Mouse (Mus musculus) right cerebral cortex, postnatal 14 days (tissue): ENCODE data around the gene Rbm28.
"Not testable (repeated sequence)": the region's sequence is repeated elsewhere in the genome, so short reads cannot be mapped to it uniquely, and the experiment has no call there.

ENCODE experiments used
- DNase-seq: peaks from one replicate; pipeline ENCODE4 v3.0.0; 2022

The Rbm28 gene

DNA sequence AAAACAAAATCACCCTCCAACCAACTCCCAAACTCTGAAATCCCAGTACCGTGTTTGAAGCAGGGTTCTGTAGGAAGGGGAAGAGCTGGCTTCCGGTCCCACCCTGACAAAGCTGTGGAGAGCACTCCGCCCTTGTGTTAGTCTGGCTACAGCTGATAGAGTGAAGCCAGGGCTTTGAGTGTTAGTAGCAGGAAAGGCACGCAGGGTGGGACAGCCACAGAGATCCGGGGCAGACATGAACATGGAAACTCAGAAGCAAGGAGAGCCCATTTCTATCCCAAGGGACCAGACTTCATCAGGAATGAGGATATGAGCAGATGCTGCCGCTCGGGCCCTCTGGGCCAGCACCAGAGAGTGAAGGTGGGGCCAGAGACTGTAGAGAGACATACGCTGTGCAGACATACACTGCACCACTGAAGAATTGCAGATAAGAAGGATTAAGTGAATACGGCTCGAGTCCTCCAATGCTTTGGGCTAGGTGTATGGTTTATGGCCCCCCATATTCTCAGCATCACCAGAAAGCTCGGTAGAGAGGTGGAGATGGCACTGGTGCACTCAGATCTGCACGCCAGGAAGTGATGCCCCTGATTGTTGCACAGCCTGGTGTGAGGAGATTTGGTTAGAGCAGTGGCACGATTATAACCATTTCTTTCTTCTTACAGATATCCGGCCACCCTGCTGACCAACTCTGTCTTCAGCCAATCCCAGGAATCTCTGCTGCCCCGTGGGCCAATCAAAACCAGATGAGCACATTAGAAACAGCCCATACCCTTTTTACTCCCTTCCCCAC lies 29.4 kb upstream of the Rbm28 start:
- no peak for DNase-seq

DNA sequence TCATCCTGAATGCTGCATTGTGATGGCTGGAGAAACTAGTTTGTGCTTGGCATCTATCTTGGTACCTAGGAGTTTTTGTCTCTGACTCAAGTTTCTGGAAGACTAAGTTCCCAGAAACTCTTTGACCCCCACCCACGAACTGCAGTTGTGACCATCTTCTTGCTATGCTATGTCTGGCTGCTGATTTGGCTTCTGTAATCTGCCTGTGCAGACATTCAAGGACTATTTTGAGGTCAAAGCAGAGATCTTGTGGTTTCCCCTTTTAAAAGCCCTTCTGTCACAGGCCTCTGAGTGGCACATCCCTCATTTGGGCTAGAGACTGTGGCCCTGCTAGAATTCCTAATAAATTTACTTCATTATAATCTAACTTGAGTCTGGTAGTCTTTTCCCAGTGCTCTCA lies 23.1 kb upstream of the Rbm28 start:
- DNase-seq = no peak

DNA sequence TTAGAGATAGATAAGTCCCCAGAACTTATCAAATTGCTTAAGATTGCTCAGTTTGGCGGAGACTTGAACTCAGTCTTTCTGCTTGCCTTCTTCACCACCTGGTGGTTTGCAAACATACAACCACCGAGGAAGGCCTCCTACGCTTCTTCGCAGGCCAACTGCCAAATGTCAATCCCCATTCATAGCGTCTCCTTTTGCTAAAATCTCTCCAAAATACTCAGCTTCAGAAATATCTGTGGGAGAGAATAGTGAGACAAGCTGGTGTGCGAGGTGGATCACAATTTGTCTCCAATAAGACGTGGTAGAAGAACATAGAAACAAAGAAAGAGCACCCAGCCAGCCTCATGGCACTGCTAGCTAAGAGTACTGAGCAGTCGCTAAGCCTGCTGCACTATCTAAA lies 15.0 kb upstream of the Rbm28 start:
- DNase-seq = no peak

DNA sequence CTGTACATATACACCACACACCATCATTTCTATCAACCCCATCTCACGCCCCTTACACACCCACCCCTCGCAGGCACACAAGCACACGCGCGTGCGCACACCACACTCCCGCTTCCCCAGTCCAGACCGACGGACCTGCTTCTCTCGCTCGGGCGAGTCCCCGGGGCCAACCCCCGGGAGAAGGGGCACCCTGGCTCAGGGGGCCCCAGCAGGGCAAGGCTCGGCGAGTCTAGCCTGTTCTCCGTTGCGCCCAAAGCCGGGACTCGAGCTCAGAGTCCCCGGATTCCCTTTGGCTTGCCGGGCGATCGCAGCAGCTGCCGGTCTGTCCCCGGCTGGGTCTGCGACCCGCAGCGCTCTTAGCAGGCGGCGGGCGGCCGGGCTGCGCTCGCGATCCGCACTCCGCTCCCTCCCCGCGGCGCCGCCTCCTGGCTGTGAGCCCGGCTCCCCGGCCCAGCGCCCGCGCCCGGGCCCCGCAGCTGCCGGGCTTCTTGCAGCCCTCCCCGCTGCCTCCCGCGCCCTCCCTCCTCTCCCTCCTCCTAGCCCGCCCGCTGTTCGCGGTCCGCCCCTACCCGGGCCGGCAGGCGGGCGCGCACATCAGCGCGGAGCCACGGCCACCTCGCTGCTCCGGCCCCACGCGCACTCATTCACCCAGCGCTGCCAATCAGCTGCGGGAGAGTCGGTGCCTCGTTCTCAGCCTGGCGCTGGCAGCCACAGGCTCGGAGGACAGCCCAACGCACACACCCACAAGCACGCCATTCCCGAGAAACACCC lies 14.3 kb upstream of the Rbm28 start, which contains the start of gene Prrt4:
Gene Prrt4 (minus strand): TSS at position 697 of the 771 bp plus-strand sequence.
- peak; percentile 66 for DNase-seq

DNA sequence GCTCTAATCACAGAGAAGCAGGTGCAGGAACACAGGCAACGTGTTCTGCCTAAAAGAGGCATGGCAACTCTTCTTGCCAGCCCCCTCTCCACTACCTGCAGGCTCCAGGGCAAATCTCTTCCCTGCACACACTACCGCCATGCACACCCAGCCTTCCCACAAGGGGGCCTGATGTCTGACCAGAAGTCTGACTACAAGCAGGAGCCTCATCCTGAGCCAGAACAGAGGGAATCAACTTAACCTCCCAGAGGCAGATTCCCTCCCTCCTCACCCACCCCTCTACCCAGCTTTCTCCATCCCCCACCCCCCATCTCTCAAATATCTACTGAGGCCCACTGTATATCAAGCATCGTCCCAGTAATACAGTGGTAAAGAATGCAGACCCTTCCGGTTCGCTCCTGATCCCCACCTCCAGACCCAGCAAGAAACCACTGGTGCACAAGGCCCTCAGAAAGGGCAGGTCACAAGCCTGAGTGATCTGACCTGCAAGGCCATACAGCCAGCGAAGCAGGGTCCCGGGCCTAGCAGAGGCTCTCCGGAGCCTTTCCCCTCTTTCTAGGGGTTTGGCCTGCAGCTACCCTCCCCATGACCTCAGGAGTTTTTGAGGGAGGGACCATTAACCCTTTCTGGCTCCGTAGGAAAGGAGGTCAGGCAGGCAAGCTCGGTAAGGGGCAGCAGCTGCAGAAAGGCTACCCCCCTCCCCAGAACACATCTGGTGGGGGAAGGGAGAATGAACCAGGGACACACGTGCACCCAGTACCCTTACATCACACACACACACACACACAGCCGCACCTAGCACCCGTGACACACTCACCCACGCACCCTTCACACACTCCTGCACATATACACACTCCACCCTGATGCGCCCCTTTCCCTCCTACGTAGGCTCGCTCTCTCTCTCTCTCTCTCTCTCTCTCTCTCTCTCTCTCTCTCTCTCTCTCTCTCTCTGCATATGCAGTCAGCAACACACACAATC lies 13.4 kb upstream of the Rbm28 start:
- DNase-seq = no peak

DNA sequence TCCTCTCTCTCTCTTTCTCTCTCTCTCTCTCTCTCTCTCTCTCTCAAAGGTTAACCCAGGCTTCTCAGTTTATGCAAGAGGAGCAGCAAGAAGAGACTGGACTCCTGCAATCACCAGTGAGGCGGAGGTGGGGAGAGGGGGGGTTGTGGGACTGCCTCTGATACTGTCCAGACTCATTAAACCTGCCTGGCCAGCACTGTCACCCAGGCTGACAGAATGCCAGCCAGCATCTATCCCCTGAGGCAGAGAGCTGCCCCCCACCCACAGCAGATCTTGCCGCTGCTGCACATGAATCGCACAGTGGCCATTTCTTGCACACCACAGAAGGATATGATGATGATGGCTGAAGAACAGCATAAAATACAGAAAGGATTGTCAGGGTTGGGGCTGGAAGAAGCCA lies 10.3 kb upstream of the Rbm28 start:
- no peak for DNase-seq

DNA sequence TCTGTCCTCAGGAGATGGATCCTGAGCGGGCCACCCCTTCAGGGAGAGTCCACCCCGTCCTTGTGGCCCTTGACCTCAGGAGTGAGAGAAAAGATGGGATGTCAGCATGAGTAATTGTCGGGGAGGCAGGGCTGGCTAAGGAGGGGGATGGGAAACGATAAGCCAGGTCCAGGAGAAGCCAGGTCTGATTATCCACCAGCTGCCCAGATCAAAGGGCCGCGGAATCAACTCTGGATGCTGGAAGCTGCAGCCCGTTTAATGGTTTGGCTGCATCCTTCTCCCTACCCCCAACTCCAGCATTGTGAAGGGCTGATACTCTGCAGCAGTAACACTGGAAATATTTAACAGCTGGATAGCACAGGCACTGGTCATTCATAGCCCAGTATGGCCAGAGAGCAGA lies 9.6 kb upstream of the Rbm28 start:
- DNase-seq = no peak

DNA sequence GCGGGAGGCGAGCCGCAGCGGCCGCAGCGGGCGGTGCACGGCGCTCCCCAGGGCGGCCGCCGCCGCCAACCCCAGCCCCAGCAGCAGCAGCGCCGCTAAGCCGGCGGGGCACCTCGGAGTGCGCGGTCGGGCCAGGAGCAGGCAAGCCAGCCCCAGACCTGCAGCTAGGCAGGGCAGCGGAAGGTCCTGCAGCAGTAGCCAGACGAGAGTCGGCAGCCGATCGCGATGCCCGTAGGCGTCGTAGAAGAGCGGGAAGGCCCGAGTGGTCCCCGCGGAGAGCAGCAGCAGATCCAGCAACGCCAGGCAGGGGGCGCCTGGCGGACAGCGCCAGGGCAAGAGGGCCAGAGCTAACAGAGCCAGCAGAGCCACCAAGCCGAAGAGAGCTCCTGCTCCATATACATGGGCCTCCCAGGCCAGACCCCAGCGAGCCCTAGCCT lies 6.2 kb upstream of the Rbm28 start:
- DNase-seq = peak; percentile 79

DNA sequence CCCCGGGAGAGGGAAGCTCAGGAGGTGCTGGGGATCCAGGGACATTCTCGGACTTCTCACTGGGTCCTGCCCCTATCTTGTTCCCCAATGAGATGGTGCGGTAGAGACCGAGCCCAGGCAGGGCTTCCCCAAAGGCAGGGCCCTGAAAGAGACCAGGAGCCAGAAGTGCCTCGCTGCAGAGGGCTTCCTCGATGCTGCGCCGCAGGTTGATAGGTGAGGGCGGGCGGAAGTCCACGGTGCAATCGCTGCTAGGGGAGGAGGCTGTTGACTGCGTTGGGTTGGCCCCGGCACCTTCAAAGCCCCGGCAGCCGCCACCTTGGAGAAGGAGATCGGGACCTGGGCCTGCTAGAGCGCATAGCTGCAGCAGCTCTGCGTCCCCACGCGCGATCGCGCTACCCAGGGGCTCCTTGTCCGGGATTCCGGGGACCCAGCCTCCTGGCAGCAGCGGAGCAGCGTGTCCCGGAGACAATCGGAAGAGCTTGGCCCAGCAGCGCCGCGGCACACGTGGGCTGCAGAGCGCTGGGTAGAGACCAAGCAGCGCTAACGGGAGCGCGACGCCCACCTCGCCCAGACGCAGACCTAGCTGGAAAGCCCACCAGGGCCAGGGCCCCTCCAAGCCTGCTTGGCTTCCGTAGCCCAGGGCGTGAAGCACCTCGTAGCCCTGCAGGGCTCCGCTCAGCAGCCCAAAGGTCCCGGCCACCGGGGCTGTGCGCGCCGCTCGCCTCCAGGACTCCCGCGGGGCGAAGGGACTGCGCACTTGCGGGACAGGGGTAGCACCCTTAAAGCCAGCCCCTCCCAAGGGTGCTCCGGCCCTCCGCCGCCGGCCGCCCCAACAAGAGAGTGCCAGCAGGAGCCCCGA lies 5.5 kb upstream of the Rbm28 start:
- DNase-seq = no peak

DNA sequence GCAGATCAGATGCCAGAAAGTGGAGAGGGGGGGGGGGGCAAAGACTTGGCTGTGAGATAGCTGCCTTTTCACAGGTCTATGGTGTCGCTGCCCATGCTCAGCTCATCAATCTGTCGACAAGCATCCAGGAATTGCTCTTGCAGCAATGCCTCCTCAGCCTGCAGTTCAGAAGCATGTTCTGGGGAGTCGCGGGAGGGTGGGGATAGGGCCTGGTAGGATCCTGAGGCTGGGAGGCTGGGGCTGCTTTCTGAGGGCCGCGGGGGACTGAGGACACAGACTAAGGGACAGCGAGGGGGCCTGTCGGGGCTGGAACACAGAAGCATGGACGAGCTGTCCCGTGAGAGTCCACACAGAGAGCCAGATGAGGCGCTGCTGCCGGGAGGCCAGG lies 4.9 kb upstream of the Rbm28 start:
- no peak for DNase-seq

DNA sequence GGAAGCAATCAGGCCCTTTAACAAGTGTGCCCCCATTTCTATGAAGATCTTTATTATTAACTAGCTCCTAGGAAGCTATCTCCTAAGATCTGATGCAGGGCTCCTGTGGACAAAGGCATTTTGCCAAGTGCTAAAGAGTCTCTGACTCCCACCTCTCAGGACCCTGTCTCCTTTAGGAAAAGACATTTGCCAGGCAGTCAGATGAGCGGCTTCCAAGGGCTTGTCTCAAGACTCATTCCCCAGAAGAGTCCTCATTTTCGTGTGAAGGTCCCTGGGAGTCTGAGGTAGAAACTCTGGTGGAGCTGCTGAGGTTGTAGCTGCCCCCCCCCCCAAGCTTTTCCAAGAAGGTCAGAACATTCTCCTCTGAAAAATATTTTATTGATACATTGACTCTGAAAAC lies 4.1 kb upstream of the Rbm28 start:
- DNase-seq = no peak

DNA sequence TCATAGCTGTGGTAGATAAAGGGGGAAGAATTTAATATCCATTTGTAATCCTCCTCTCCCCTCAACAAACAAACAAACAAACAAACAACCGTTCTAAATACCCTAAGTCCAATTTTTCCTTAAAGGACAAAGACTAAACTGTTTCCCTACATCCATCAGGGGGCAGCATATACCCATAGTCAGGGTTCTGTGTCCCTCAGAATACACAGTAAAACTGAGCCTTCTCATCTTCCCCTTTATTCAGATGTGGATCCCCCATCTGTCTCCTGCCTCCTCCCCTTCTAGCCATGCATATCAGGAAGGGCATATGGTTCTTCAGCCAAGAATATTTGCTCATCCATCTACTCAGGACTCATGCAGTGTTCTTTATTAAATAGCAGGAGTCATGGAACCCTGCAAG lies 1.4 kb upstream of the Rbm28 start:
- no peak for DNase-seq

DNA sequence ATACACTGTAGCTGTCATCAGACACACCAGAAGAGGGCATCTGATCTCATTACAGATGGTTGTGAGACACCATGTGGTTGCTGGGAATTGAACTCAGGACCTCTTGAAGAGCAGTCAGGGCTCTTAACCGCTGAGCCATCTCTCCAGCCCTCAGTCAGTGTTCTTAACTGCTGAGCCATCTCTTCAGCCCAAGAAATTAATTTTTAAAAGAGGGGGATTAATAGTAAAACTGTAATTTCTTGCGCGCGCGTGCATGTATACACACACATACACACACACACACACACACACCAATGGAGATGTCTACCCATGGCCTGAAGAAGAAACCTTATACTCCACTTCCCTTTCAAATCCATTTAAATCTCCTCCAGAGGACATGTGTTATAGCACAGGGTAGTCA lies 3.5 kb downstream of the Rbm28 start:
- DNase-seq = not testable (repeated sequence)

DNA sequence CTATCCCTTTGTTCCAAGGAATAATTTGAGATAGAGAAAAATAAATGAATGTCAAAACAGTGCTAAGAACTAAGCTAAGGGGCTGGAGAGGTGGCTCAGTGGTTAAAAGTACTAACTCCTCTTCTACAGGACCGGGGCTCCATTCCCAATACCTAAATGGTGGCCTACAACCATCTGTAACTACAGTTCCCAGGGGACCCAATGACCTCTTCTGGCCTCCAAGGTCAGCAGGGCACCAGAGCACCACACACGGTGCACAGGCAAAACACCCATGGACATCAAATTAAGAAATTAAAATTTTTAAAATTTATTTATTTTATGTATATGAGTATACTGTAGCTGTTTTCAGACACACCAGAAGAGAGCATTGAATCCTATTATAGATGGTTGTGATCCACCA lies 4.0 kb downstream of the Rbm28 start:
- no peak for DNase-seq

DNA sequence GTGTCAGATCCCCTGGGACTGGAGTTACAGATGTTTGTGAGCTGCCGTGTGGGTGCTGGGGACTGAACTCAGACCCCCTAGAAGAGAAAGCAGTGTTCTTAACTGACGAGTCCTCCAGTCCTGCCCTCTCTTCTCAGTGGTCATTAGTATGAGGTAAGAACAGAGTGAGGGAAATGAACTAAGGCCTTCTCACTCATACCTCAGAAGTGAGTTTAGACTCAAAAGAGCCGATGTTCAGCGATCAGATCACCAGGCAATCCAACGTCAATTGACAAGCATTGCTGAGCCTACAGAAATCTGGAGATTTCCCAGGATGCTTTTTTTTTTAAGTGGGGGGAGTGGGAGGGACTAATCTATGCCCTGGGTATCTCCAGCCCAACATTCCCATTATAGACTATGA lies 8.5 kb downstream of the Rbm28 start:
- no peak for DNase-seq

DNA sequence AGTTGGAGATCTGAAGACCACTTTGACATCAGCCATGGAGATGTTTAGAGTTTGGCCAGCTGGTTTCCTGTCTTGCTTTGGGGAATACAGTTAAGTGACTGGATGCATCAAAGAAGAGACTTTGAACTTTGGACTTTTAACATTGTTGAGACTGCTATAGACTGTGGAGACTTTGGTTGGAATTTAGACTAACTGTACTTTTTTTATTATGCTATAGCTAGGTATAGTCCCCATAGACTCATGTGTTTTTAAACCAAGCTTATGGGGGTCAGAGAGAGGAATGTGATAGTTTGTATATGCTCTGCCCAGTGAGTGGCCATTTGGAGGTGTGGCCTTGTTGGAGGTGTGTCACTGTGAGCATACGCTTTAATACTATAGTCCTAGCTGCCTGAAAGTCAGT lies 14.8 kb downstream of the Rbm28 start:
- no peak for DNase-seq

DNA sequence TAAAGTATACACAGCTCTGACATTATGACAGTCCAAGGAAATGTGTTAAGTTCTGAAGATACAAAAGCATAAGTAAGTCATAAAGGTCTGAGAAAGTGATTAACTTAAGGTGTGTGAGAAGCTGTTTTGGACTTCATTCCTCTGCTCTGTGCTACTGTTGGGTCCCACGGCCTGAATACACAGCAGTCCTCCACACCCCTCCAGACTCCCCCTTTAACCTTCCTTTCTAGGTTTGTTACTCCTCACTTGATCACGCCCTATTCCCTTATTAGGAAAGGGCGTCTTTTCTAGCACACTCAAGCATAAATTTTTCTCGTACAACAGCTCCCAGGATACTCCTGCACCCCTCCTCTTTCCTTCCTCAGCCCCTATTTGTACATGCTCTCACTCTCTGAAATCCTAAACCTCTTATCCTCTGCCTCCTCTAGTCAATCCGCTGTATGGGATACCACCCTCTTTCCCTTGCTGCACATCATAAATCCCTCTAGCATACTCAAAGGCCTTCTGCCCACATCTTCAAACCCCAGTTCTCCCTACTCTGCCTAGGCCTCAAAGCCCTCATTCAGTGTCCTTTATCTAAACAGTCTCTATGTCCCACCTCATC lies 17.3 kb downstream of the Rbm28 start:
- DNase-seq = no peak

DNA sequence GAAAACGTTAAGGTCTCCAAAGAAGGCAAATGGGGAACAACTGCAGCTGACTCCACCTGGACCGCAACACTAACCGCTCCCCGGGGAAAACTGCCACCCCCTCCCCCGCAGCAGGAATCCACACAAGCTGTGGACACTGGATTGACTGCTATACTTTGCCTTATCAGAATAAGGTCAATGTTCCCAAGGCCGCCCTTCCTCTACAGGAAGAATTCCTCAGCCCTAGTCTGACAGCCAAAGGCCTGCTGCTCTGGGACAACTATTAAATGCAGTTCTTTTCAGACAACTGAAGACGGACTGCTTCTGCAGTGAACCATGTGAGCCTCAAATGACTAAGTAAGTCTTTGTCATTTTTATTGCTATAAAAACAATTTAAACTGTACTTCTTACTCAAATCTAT lies 18.2 kb downstream of the Rbm28 start:
- DNase-seq = no peak

DNA sequence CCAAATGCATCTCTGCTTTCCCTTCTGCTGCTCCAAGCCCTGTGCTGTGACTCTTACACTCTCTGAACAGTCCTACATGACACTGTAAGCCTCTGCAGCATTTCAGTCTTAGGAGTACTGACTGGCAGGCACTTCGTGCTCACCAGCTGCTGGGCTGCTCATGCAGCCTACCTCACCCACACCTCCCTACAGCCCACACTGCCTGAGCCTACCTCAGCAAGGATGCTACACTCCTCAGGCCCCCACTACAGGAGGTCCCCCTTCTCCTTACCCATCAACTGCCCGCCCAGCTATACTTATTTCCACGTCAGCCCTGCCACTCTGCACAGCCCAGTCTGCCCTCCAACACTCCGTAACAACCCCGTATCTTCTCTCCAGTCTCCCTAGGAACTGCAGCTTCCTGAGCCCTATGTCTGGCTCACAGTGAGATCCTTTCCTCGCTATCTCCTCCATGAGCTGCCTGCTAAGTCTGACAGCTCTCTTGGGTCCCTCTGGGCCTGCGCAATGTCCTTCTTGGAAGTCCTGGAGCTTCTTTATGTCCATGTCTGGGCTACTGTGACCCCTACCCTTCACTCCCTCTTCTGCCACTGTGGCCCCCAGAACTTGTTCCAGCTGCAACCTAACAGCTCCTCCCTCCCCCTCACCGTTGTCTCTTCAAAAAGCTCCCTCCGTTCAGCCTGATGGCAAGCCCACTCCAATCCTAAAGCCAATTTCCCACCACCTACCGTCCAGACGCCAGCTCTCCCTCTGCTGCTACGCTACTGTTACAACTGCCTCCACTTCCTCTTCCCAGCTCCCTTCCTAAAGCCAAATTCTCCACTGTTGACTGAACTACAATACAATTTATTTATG lies 19.1 kb downstream of the Rbm28 start:
- no peak for DNase-seq

DNA sequence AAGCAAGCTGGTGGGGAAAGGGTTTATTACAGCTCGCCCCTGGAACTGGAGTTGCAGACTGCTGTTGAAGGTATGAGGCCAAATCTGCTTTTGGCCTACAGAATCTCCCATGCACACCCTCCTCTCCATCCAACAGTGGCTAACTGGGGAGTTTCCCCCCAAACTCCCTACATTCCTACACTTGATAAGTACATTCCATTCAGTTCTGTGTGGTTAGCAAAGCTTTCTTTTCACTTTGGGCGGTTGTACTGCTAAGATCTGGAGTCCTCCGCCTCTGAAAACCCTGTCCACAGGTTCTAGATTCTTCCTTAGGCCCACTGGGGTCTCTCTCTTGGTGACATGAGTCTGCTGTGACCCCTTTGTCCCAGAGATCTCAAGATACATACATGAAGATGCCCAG lies 19.8 kb downstream of the Rbm28 start:
- no peak for DNase-seq

DNA sequence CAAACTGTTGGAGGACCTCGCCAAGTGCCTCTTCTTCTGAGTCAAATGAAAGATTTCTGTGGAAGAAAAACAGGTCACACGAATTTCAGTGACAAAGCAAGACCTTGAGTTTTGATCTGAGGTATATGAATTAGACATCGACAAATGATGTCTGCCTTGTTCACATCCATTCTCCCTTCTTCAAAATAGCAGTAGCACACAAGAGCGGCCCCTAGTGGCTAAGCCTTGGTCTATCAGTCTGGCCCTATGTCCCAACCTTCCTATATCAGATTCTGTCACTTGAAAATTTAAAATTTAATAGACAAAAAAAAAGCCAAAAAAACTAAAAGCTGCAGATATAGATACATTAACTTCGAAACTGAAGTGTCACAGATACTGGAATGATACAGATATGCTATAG lies 21.2 kb downstream of the Rbm28 start:
- DNase-seq = peak; percentile 79
